Mouse (Mus musculus): Measurements from ENCODE around the gene Pot1b. TPM values are rescaled to one million over a fixed set of nuclear protein-coding genes. Genes with fewer than 3 reads are reported as not detected.

The Pot1b gene
- 14.0 and 14.7 TPM in 2 replicates for polyA plus RNA-seq (2012; rRNA removed)

DNA sequence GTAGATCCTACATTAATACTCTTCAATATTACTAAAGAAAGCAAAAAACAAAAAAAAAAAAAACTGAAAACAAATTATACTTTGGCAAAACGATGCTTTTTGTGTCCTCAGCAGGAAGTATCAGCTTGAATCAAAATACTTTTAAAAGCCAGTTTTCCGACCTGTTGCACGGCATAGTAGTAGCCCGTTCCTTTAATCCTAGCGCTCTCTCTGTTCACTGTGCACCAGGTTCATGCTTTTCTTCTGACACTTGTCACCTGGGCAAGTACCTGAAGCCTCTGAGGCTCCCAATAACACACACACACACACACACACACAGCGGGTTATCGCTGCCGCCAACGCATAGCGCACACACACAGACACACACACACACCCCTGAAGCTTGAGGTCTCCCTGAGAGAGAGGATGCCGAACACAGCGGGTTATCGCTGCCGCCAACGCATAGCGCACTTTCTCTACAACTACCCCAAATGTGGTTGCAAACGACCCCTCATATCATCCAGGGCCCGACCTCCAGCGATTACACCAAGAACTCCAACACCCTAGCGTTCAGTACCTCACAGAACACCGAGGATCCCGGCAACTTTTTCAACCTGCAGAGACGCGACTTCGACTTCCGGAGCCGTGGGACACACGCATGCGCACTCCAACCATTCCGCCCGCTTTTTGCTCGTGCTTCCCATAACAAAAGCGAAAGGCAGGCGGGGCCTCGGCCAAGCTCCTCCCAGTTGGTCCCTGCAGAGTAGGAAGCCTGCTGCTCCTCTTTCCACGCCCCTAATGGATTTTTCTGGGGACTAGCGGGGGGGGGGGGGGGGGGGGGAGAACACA, at the start of gene Pot1b:
Pot1b (minus strand) TSS at position 645 of the 828 bp plus-strand sequence.

DNA sequence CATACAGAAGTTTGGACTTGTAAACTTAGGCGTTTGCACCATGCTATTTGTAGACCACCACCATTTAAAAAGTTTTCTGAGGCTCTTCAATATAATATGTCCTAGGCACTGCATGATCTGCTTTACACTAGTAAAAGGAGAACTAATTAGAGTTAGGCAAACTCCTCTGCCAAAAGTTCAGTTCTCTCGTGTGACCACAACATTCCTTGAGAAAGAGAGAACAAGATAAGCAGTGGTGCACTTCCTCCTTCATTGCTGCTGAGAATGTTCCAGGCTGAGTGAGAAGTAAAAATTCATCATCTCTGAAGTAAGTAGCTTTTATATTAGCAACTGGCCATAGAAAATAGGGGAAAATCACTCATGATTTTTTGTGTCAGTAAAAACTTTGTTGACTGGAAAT, 37.4 kb upstream of the Pot1b start, which contains the start of gene Adgre4:
Adgre4 (plus strand) TSS at position 199 of the 400 bp plus-strand sequence.

GRCm38 (mm10) chr17:55625092-55625491, 87.3 kb downstream of the Pot1b start, which contains the start of gene Vmn2r118:
Gene Vmn2r118 (minus strand): TSS chr17:55625192.

Other genes with a start within 250 kb of the Pot1b start
- gene Vmn2r118, start 87.4 kb downstream of the Pot1b start, polyA plus RNA-seq (2012; rRNA removed), result 0.01 TPM in 2 replicates
- 0.08 TPM in 2 replicates for gene Adgre4, start 37.4 kb upstream of the Pot1b start, polyA plus RNA-seq (2012; rRNA removed)
- 4.8 and 5.3 TPM in 2 replicates for gene Zfp119a, start 166.3 kb upstream of the Pot1b start, polyA plus RNA-seq (2012; rRNA removed)
- gene Zfp959, start 179.5 kb upstream of the Pot1b start, polyA plus RNA-seq (2012; rRNA removed), result 8.7 and 9.5 TPM in 2 replicates
- 3.4 TPM in 2 replicates for gene Zfp119b, start 236.9 kb upstream of the Pot1b start, polyA plus RNA-seq (2012; rRNA removed)
- 6.0 and 6.1 TPM in 2 replicates for gene Ebi3, start 240.0 kb upstream of the Pot1b start, polyA plus RNA-seq (2012; rRNA removed)
- 12.9 and 13.3 TPM in 2 replicates for gene Yju2, start 246.5 kb upstream of the Pot1b start, polyA plus RNA-seq (2012; rRNA removed)